Mouse (Mus musculus) ovary, adult 18-20 months (tissue): ENCODE data around the gene Cnr2.

Experiments
- DNase-seq: peaks from one replicate; pipeline ENCODE4 v3.0.0; 2022; ENCODE audit warnings: low spot score, mixed read lengths

Gene Cnr2

GRCm38 (mm10) chr4:135967086-135967760 is 72.0 kb downstream of the Cnr2 start:
- DNase-seq: no peak

- no peak for DNase-seq
Observed at GRCm38 (mm10) chr4:135968271-135968869, 73.2 kb downstream of the Cnr2 start.

GRCm38 (mm10) chr4:135969070-135969750 is 74.0 kb downstream of the Cnr2 start:
- no peak for DNase-seq
